Mouse (Mus musculus): ENCODE data around the gene Ankrd1. TPM values are rescaled to one million over a fixed set of nuclear protein-coding genes. Genes with fewer than 3 reads are reported as not detected.
A peak's percentile ranks its signal among the peaks of the same experiment; 100 is the strongest.

The Ankrd1 gene
- total and polyA plus RNA-seq, 3 experiments: not detected

DNA sequence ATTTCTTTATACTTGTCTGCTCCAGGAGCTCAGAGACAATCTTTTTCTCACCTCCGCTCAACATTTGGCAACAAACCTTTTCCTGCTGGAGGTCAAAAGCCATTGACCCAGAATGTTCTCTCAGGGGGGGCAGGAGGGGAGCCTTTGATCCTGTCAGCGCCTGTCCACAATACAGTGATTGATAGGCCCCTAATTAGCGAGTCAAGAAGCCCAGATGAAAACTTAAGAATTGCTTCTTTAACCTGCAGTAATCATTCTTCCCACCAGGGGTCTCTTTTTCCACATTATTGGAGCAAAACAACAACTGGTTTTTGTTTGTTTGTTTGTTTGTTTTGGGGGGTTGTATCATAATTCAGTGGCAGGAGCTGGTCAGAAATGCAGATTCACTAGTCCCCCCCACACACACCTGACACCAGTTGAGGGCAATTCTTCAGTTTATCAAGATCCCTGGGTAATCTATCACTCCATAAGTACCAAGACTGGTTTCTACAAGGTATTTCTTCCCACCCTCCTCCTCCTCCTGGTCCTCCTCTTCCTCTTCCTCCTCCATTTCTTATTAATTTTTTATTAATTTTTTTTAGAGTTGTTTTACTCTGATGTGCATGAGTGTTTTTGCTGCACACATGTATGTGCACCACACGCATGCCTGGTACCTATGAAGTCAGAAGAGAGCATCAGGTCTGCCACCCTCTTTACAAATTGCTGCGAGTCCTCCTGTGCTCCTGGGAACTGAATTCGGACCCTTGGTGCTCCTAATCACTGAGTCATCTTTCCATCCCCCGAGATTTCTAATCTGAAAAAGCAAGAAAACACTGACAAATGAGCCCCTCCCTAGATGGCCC lies 8.6 kb downstream of the Ankrd1 start:
- DNase-seq (ENCODE audit: extremely low read depth): peak; percentile 33
- in situ Hi-C loops (cut with MboI; ENCODE audit: low pct_ligation_motif_present, low pct_unique_long_range_greater_than_20kb, low sequenced_read_pairs) (no loop called here), dilution Hi-C loops (cut with MboI; ENCODE audit: extremely low pct_ligation_motif_present, extremely low pct_unique_long_range_greater_than_20kb, low sequenced_read_pairs) (no loop called here)

DNA sequence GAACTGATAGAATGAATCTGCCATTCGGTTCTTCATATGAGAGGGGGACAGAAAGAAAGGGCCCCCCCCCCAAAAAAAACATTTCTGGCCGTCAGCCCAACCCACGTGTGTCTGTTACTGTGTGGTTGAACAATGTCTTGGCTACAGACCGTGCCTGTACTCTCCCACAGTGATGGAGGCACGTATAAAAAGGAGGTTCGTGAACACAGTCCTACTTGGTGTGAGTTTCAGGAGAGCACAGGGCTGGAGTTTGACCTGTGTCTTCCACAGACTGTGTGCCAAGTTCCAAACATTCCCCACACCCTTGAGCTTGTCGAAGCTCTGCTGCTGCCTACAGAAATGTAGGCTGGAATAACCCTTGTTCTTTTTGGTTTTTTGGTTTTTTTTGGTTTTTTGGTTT lies 9.4 kb downstream of the Ankrd1 start:
- H3K27me3 ChIP-seq (replicated peaks): no peaks in the 10 kb centered on the region
- H3K4me3 ChIP-seq (replicated peaks in 1 of 3; ENCODE audit: low read depth in 2 of 3, low read length in 2 of 3, poor library complexity in 1 of 3): no peak overlapping the region
- no peak overlapping the region for H3K9ac ChIP-seq (ENCODE audit: insufficient read depth, low read depth)
- dilution Hi-C loops (cut with MboI; ENCODE audit: extremely low pct_ligation_motif_present, extremely low pct_unique_long_range_greater_than_20kb, low sequenced_read_pairs) (no loop called here), in situ Hi-C loops (cut with MboI; ENCODE audit: low pct_ligation_motif_present, low pct_unique_long_range_greater_than_20kb, low sequenced_read_pairs) (no loop called here)
- no peak for TF ChIP-seq TBP (conservative IDR thresholded peaks at IDR 0.05; ENCODE audit: low read depth, low read length)
- TF ChIP-seq SMC3 (IDR thresholded peaks at IDR 0.05; ENCODE audit: low read depth, low read length): no peak
- TF ChIP-seq SIN3A (IDR thresholded peaks at IDR 0.05; ENCODE audit: low read length): no peak
- TF ChIP-seq ELF1 (IDR thresholded peaks at IDR 0.05; ENCODE audit: low read depth, low read length): no peak
- TF ChIP-seq MEF2A (IDR thresholded peaks at IDR 0.05; ENCODE audit: borderline replicate concordance, low read depth, low read length): no peak
- no peak for TF ChIP-seq TCF12 (IDR thresholded peaks at IDR 0.05; ENCODE audit: low read depth, low read length)
- no peak for TF ChIP-seq POLR2A (IDR thresholded peaks at IDR 0.05; ENCODE audit: low read depth, low read length)
- no peak for TF ChIP-seq EP300 (IDR thresholded peaks at IDR 0.05; ENCODE audit: low read length)
- no peak for TF ChIP-seq UBTF (IDR thresholded peaks at IDR 0.05; ENCODE audit: low read depth, low read length)
- TF ChIP-seq MAFK (IDR thresholded peaks at IDR 0.05; ENCODE audit: insufficient replicate concordance, low read length): no peak
- TF ChIP-seq MYC (IDR thresholded peaks at IDR 0.05; ENCODE audit: low read depth, low read length): no peak
- no peak overlapping the region for H3K4me2 ChIP-seq (ENCODE audit: insufficient read depth, low read depth, poor library complexity, severe bottlenecking)
- no peaks in the 10 kb centered on the region for H3K79me2 ChIP-seq (replicated peaks; ENCODE audit: control insufficient read depth, extremely low read depth, insufficient read depth, poor library complexity, severe bottlenecking)
- no peak overlapping the region for H3K27ac ChIP-seq (ENCODE audit: insufficient read depth, low read depth)
- peaks cover 2 to 7% of the 10 kb centered on the region in 2 experiments; a peak in 2 of 4 replicates for H3K4me1 ChIP-seq (ENCODE audit: control insufficient read depth in 1 of 2, insufficient read depth in 2 of 2)
- no peak for DNase-seq (ENCODE audit: extremely low read depth)
- peaks cover 4 to 12% of the 10 kb centered on the region in 2 experiments for H3K36me3 ChIP-seq (replicated peaks in 1 of 2; ENCODE audit: control insufficient read depth in 1 of 2, insufficient read depth in 1 of 2, low read length in 1 of 2)
- no peaks in the 10 kb centered on the region for H3K9me3 ChIP-seq (replicated peaks; ENCODE audit: low read length)

More for the DNA sequence above, 8.6 kb downstream of the Ankrd1 start:
- H3K9ac ChIP-seq (ENCODE audit: insufficient read depth, low read depth): no peak overlapping the region
- TF ChIP-seq ZNF384 (IDR thresholded peaks at IDR 0.05; ENCODE audit: low read depth, low read length) (no peak), HCFC1 (IDR thresholded peaks at IDR 0.05; ENCODE audit: low read depth, low read length) (no peak), CTCF (conservative IDR thresholded peaks at IDR 0.05 in 1 of 2, IDR thresholded peaks at IDR 0.05 in 1 of 2; ENCODE audit: low read depth in 2 of 2, low read length in 2 of 2) (peak; percentile 47 to 75), RAD21 (IDR thresholded peaks at IDR 0.05; ENCODE audit: low read depth, low read length) (peak; percentile 66), KAT2A (IDR thresholded peaks at IDR 0.05; ENCODE audit: insufficient replicate concordance, low read length) (no peak), SMC3 (IDR thresholded peaks at IDR 0.05; ENCODE audit: low read depth, low read length) (peak; percentile 66), ZKSCAN1 (IDR thresholded peaks at IDR 0.05; ENCODE audit: borderline replicate concordance, low read depth, low read length) (no peak), ELF1 (IDR thresholded peaks at IDR 0.05; ENCODE audit: low read depth, low read length) (no peak), ZMIZ1 (IDR thresholded peaks at IDR 0.05; ENCODE audit: low read depth, low read length) (no peak), MEF2A (IDR thresholded peaks at IDR 0.05; ENCODE audit: borderline replicate concordance, low read depth, low read length) (no peak)
- H3K36me3 ChIP-seq (replicated peaks in 1 of 2; ENCODE audit: control insufficient read depth in 1 of 2, insufficient read depth in 1 of 2, low read length in 1 of 2): peaks cover 0 to 6% of the 10 kb centered on the region in 2 experiments
- peaks cover 2 to 7% of the 10 kb centered on the region in 2 experiments; a peak in 2 of 4 replicates for H3K4me1 ChIP-seq (ENCODE audit: control insufficient read depth in 1 of 2, insufficient read depth in 2 of 2)
- H3K4me3 ChIP-seq (replicated peaks in 1 of 3; ENCODE audit: low read depth in 2 of 3, low read length in 2 of 3, poor library complexity in 1 of 3): no peak overlapping the region
- H3K27ac ChIP-seq (ENCODE audit: insufficient read depth, low read depth): no peak overlapping the region
- H3K4me2 ChIP-seq (ENCODE audit: insufficient read depth, low read depth, poor library complexity, severe bottlenecking): 0 out of 2 replicates have a peak overlapping the region, but pooled peaks have one; percentile 32
- no peaks in the 10 kb centered on the region for H3K9me3 ChIP-seq (replicated peaks; ENCODE audit: low read length)
- no peaks in the 10 kb centered on the region for H3K79me2 ChIP-seq (replicated peaks; ENCODE audit: control insufficient read depth, extremely low read depth, insufficient read depth, poor library complexity, severe bottlenecking)
- H3K27me3 ChIP-seq (replicated peaks): no peaks in the 10 kb centered on the region
